Mouse (Mus musculus) liver, adult 2 months (tissue): Measurements from ENCODE around the gene Ticam1. TPM values are rescaled to one million over a fixed set of nuclear protein-coding genes. Genes with fewer than 3 reads are reported as not detected.
"Not testable (repeated sequence)": the region's sequence is repeated elsewhere in the genome, so short reads cannot be mapped to it uniquely, and the experiment has no call there.

ENCODE experiments used
- DNase-seq: peaks from one replicate; pipeline ENCODE4 v3.0.0-alpha.2; 2011; ENCODE audit warnings: low read depth, low spot score; ENCODE audit errors: extremely low read depth
- H3K27ac ChIP-seq: fragments of 200-500 bp; replicated peaks from 2 replicates; pipeline ENCODE4 v1.5.1; 2012; ENCODE audit warnings: low read depth, mild to moderate bottlenecking, control low read depth, inconsistent platforms, low read length; ENCODE audit not compliant: insufficient read depth
- H3K27me3 ChIP-seq: fragments of 200-500 bp; 2 replicates; pipeline ENCODE4 v1.6.1; 2012; ENCODE audit warnings: mild to moderate bottlenecking, moderate library complexity, low read length, inconsistent platforms; ENCODE audit not compliant: control insufficient read depth, insufficient read depth
- H3K36me3 ChIP-seq: fragments of 200-500 bp; 2 replicates; pipeline ENCODE4 v1.6.1; 2012; ENCODE audit warnings: low read length, inconsistent platforms; ENCODE audit not compliant: control insufficient read depth, insufficient read depth
- H3K4me1 ChIP-seq: fragments of 200-500 bp; 2 replicates; pipeline ENCODE4 v1.6.1; 2011; ENCODE audit warnings: low read length; ENCODE audit not compliant: control insufficient read depth, insufficient read depth
- H3K4me3 ChIP-seq: fragments of 200-500 bp; 2 replicates; pipeline ENCODE4 v1.5.1; 2011; ENCODE audit warnings: low read depth, mild to moderate bottlenecking, control low read depth, low read length, moderate library complexity; ENCODE audit not compliant: insufficient read depth
- H3K79me2 ChIP-seq: fragments of 200-500 bp; 2 replicates; pipeline ENCODE4 v1.6.1; 2012; ENCODE audit warnings: inconsistent platforms, mild to moderate bottlenecking, low read length, moderate library complexity; ENCODE audit not compliant: control insufficient read depth, insufficient read depth
- H3K9ac ChIP-seq: fragments of 200-500 bp; 2 replicates; pipeline ENCODE4 v1.6.1; 2012; ENCODE audit warnings: low read depth, mild to moderate bottlenecking, control low read depth, inconsistent platforms, low read length
- CTCF ChIP-seq: fragments of 200-500 bp; IDR thresholded peaks from 2 replicates; pipeline ENCODE4 v1.5.1; 2011; ENCODE audit warnings: low read depth, low read length, control low read depth
- POLR2A ChIP-seq: fragments of 200-500 bp; IDR thresholded peaks from 2 replicates; pipeline ENCODE4 v1.6.1; 2011; ENCODE audit warnings: low read length, control low read depth; ENCODE audit not compliant: insufficient read depth; ENCODE audit errors: extremely low read depth
- WGBS: fragments of 180-500 bp; shearing (Covaris S2); methylation state at CpG from one replicate; pipeline ENCODE4 v1.1.7; 2018; 5-methylcytosine and 5-hydroxymethylcytosine counted together
- polyA plus RNA-seq: library from polyadenylated mRNA; depleted of rRNA; stranded (reverse); fragments of >200 nt; gene quantifications from 2 replicates; pipeline ENCODE4 v1.2.3, GENCODE M21; 2012
- total RNA-seq: library from RNA; depleted of rRNA; stranded (reverse); fragments of >200 nt; gene quantifications from 2 replicates; pipeline ENCODE4 v1.2.3, GENCODE M21; 2014

Ticam1 gene
- total and polyA plus RNA-seq, 2 experiments, result 2.5 to 27.7 TPM

DNA sequence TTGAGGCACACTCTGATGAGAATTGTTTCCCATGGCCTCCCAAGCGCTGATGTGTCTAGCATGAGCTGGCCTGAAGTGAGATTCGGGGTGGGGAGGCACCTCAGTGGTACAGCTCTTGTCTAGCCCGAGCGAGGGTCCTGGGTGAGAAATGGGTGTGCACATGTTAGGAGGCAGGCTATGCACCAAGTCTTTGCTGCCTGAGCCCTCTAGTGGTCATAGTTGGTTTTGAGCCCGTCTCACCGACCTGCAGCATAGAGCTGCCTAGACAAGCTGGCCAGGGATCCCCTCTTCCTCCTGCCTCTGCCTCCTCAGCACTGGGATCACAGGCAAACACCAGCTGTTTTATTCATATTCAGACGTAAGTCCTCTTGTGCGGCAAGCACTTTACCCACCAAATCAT, 12.6 kb downstream of the Ticam1 start:
- no peaks in the 10 kb centered on the region for H3K27me3 ChIP-seq
- H3K27ac ChIP-seq, result no peak overlapping the region
- H3K4me1 ChIP-seq, result peaks cover 21% of the 10 kb centered on the region
- no peak overlapping the region for H3K9ac ChIP-seq
- no peak for TF ChIP-seq POLR2A
- peak; percentile 89 for TF ChIP-seq CTCF
- H3K4me3 ChIP-seq, result no peak overlapping the region
- DNase-seq, result peak; percentile 56
- peaks cover 16% of the 10 kb centered on the region for H3K36me3 ChIP-seq
- 13% methylated on average over 8 of the region's 8 CpGs for WGBS
- H3K79me2 ChIP-seq, result peaks cover 13% of the 10 kb centered on the region

GRCm38 (mm10) chr17:56262645-56263094, 13.9 kb downstream of the Ticam1 start:
- Histone ChIP-seq H3K27me3 (no peaks in the 10 kb centered on the region), H3K9ac (no peak overlapping the region), H3K27ac (no peak overlapping the region), H3K4me1 (peaks cover 30% of the 10 kb centered on the region), H3K79me2 (peaks cover 25% of the 10 kb centered on the region), H3K36me3 (peaks cover 17% of the 10 kb centered on the region), H3K4me3 (no peak overlapping the region)
- 32% methylated on average over 3 of the region's 3 CpGs for WGBS
- no peak for TF ChIP-seq POLR2A
- DNase-seq, result no peak

- DNase-seq, result no peak
- Histone ChIP-seq H3K4me3 (no peak overlapping the region), H3K4me1 (peaks cover 30% of the 10 kb centered on the region), H3K27me3 (no peaks in the 10 kb centered on the region), H3K27ac (no peak overlapping the region), H3K79me2 (peaks cover 32% of the 10 kb centered on the region), H3K9ac (no peak overlapping the region), H3K36me3 (peaks cover 17% of the 10 kb centered on the region)
- no peak for TF ChIP-seq CTCF
- no peak for TF ChIP-seq POLR2A
- WGBS, result 55% methylated on average over 3 of the region's 3 CpGs
Measured at GRCm38 (mm10) chr17:56261166-56261565, 15.4 kb downstream of the Ticam1 start.

DNA sequence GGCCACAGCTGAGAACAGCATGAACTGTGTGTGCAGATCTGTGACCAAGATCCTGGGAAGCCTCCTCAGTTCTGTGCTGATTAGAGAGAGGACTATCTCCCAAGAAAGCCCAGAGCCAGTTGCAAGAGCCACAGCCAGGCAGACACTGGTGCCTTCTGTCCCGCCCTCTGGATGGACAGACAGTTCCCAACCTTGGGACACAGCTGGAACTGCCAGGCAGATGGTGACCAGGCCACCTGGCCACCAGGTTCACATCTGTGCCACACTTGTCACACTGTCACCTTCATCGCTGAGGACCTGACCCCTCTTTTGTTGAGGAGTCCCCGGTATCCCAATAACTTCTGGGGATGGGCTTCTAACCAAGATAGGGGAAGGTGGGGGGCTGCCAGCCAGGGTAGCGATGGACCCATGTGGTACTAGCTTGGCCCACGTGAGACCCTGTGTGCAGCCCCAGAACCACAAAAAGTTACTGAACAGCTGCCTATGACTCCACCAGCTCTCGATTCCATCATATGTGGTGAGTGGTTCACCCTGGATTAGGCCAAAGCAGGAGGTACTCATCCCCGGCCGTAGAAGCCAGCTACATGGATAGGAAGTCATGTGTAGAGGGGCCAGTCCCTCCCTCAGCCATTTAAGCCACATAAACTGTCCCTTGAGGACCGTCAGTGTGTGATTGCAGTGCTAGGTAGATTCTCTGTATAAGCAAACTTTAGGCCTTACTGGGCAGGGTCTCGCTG, 17.1 kb downstream of the Ticam1 start:
- no peaks in the 10 kb centered on the region for H3K27me3 ChIP-seq
- 83% methylated on average over 10 of the region's 10 CpGs for WGBS
- no peak for TF ChIP-seq POLR2A
- no peak for TF ChIP-seq CTCF
- no peak overlapping the region for H3K4me3 ChIP-seq
- H3K27ac ChIP-seq, result no peak overlapping the region
- peak overlapping the region; percentile 3; the same call in 1 of the 2 replicates for H3K9ac ChIP-seq
- DNase-seq, result no peak
- H3K4me1 ChIP-seq, result peaks cover 30% of the 10 kb centered on the region
- H3K79me2 ChIP-seq, result peaks cover 32% of the 10 kb centered on the region
- peaks cover 17% of the 10 kb centered on the region for H3K36me3 ChIP-seq

DNA sequence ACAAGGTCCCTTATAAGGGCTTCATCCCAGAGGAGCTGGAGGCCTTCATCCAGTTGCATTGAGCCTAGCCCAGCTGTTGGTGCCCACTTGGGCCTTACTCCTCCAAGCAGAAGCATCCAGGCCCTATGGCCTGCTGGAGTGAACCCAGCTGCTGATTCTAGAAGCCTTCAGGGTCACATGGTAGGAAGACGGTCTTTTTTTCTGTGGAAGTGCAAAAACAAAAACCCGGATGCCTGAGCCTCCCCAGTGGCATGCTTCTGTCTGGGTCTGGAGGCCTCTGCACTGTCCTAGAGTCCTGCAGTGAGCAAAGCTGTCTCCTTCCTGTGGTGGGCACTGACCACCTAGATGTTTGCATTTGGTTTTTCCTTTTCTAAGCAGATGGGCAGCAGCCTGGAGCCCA, 17.8 kb downstream of the Ticam1 start:
- not testable (repeated sequence) for H3K4me3 ChIP-seq, H3K9ac ChIP-seq, H3K27ac ChIP-seq, DNase-seq, H3K27me3 ChIP-seq
- 66% methylated on average over 2 of the region's 2 CpGs for WGBS
- peaks cover 32% of the 10 kb centered on the region for H3K79me2 ChIP-seq
- H3K4me1 ChIP-seq, result peaks cover 29% of the 10 kb centered on the region
- H3K36me3 ChIP-seq, result peaks cover 17% of the 10 kb centered on the region

DNA sequence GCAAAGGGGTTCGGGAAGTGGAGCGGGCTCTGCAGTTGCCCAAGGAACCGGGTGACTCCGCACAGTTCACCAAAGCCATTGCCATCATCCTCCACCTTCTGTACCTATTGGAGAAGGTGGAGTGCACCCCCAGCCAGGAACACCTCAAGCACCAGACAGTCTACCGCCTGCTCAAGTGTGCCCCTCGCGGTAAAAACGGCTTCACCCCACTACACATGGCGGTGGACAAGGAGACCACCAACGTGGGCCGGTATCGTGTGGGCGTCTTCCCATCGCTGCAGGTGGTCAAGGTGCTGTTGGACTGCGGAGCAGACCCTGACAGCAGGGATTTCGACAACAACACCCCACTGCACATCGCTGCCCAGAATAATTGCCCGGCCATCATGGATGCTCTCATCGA, 18.3 kb downstream of the Ticam1 start:
- not testable (repeated sequence) for H3K9ac ChIP-seq
- peaks cover 29% of the 10 kb centered on the region for H3K4me1 ChIP-seq

More for the DNA sequence above, 18.3 kb downstream of the Ticam1 start:
- peaks cover 17% of the 10 kb centered on the region for H3K36me3 ChIP-seq
- DNase-seq, H3K27ac ChIP-seq, H3K4me3 ChIP-seq, H3K27me3 ChIP-seq: not testable (repeated sequence)
- 93% methylated on average over 19 of the region's 19 CpGs for WGBS
- peaks cover 32% of the 10 kb centered on the region for H3K79me2 ChIP-seq
